Mouse (Mus musculus) cortical plate, adult 2 months (tissue): Measurements from ENCODE around the gene Tcp11. TPM values are rescaled to one million over a fixed set of nuclear protein-coding genes. Genes with fewer than 3 reads are reported as not detected.

Experiments used
- H3K27ac ChIP-seq: fragments of 200-500 bp; 2 replicates; pipeline ENCODE4 v1.5.1; 2012; ENCODE audit warnings: low read length, control low read depth, inconsistent platforms; ENCODE audit not compliant: insufficient read depth
- H3K4me1 ChIP-seq: fragments of 200-500 bp; 2 replicates; pipeline ENCODE4 v1.6.1; 2011; ENCODE audit warnings: low read length; ENCODE audit not compliant: control insufficient read depth, insufficient read depth
- H3K4me3 ChIP-seq: fragments of 200-500 bp; 2 replicates; pipeline ENCODE4 v1.5.1; 2011; ENCODE audit warnings: mild to moderate bottlenecking, low read length, control low read depth; ENCODE audit not compliant: insufficient read depth
- CTCF ChIP-seq: fragments of 200-500 bp; IDR thresholded peaks from 2 replicates; pipeline ENCODE4 v1.5.1; 2011; ENCODE audit warnings: mild to moderate bottlenecking, control low read depth, low read length; ENCODE audit not compliant: insufficient read depth; ENCODE audit errors: extremely low read depth
- POLR2A ChIP-seq: fragments of 200-500 bp; IDR thresholded peaks from 2 replicates; pipeline ENCODE4 v1.6.1; 2011; ENCODE audit warnings: mild to moderate bottlenecking, low read length, control low read depth; ENCODE audit not compliant: insufficient read depth; ENCODE audit errors: extremely low read depth
- polyA plus RNA-seq: library from polyadenylated mRNA; depleted of rRNA; stranded (reverse); fragments of >200 nt; gene quantifications from 2 replicates; pipeline ENCODE4 v1.2.3, GENCODE M21; 2012; rRNA removed

Tcp11 gene
- polyA plus RNA-seq, 1 experiment, result 0.44 TPM

GRCm38 (mm10) chr17:28019785-28020696 is 60.4 kb downstream of the Tcp11 start:
- Histone ChIP-seq H3K4me3 (no peak overlapping the region), H3K27ac (no peak overlapping the region), H3K4me1 (peaks cover 8% of the 10 kb centered on the region)
- TF ChIP-seq POLR2A (no peak), CTCF (no peak)

GRCm38 (mm10) chr17:28018776-28019175 is 61.7 kb downstream of the Tcp11 start:
- Histone ChIP-seq H3K27ac (no peak overlapping the region), H3K4me1 (peaks cover 8% of the 10 kb centered on the region), H3K4me3 (no peak overlapping the region)
- TF ChIP-seq CTCF, result no peak
- no peak for TF ChIP-seq POLR2A

GRCm38 (mm10) chr17:28018344-28018743 is 62.1 kb downstream of the Tcp11 start:
- H3K4me1 ChIP-seq, result peaks cover 10% of the 10 kb centered on the region

More at GRCm38 (mm10) chr17:28018344-28018743, 62.1 kb downstream of the Tcp11 start:
- TF ChIP-seq POLR2A, result no peak
- TF ChIP-seq CTCF, result no peak
- Histone ChIP-seq H3K4me3 (no peak overlapping the region), H3K27ac (no peak overlapping the region)

Other genes with a start within 250 kb of the Tcp11 start
- gene Snrpc, start 242.5 kb downstream of the Tcp11 start, polyA plus RNA-seq, result 57.6 and 69.2 TPM in 2 replicates
- 9.1 and 10.6 TPM in 2 replicates for gene Uhrf1bp1, start 224.2 kb downstream of the Tcp11 start, polyA plus RNA-seq
- gene Anks1, start 171.3 kb downstream of the Tcp11 start, polyA plus RNA-seq, result 35.8 and 39.8 TPM in 2 replicates
- gene Taf11, start 170.8 kb downstream of the Tcp11 start, polyA plus RNA-seq, result 45.2 and 63.0 TPM in 2 replicates
- gene Scube3, start 61.5 kb upstream of the Tcp11 start, polyA plus RNA-seq, result 0.64 and 3.0 TPM in 2 replicates
- gene Zfp523, start 96.5 kb upstream of the Tcp11 start, polyA plus RNA-seq, result 110 and 113 TPM in 2 replicates
- 3.7 and 4.5 TPM in 2 replicates for gene Def6, start 127.1 kb upstream of the Tcp11 start, polyA plus RNA-seq
- gene Ppard, start 152.1 kb upstream of the Tcp11 start, polyA plus RNA-seq, result 24.2 TPM in 2 replicates
- 13.7 and 14.4 TPM in 2 replicates for gene Fance, start 232.9 kb upstream of the Tcp11 start, polyA plus RNA-seq
- gene Rpl10a, start 247.8 kb upstream of the Tcp11 start, polyA plus RNA-seq, result 705 and 712 TPM in 2 replicates